Mouse (Mus musculus) liver, embryonic 14.5 days (tissue): Measurements from ENCODE around the gene Acvr1. TPM values are rescaled to one million over a fixed set of nuclear protein-coding genes. Genes with fewer than 3 reads are reported as not detected.

Experiments
- ATAC-seq: fragments of 200-750 bp; cut with Nextera tagmentation; 2 replicates; pipeline ENCODE4 v1.8.0; 2017; ENCODE audit warnings: moderate number of reproducible peaks, mild to moderate bottlenecking, moderate library complexity; ENCODE audit not compliant: insufficient read depth
- DNase-seq, 3 experiments: peaks; one replicate each; pipeline ENCODE4 v3.0.0-alpha.2; 2012 to 2013; ENCODE audit warnings: low read depth in 3 of 3, low spot score in 3 of 3
- H3K27ac ChIP-seq: fragments of 300-500 bp; sonication (generic); 2 replicates; pipeline ENCODE4 v1.5.1; 2014; ENCODE audit warnings: moderate library complexity, mild to moderate bottlenecking, control low read depth, inconsistent platforms
- H3K27me3 ChIP-seq: fragments of 300-500 bp; sonication (generic); 2 replicates; pipeline ENCODE4 v1.6.1; 2014; ENCODE audit warnings: mild to moderate bottlenecking, low read length, moderate library complexity; ENCODE audit not compliant: control insufficient read depth, insufficient read depth
- H3K36me3 ChIP-seq: fragments of 300-500 bp; sonication (generic); replicated peaks from 2 replicates; pipeline ENCODE4 v1.6.1; 2014; ENCODE audit warnings: low read depth; ENCODE audit not compliant: control insufficient read depth, insufficient read depth
- H3K4me1 ChIP-seq, 2 experiments: fragments of 200-500 bp in 1 of 2; fragments of 300-500 bp in 1 of 2; sonication (generic) in 1 of 2; replicated peaks; 2 replicates each; pipeline ENCODE4 v1.6.1; 2012 to 2014; ENCODE audit warnings: antibody characterized with exemption in 1 of 2, inconsistent platforms in 1 of 2, low read length in 1 of 2; ENCODE audit not compliant: control insufficient read depth in 2 of 2, insufficient read depth in 2 of 2
- H3K4me2 ChIP-seq: fragments of 300-500 bp; sonication (generic); 2 replicates; pipeline ENCODE4 v1.6.1; 2014; ENCODE audit warnings: low read depth, mild to moderate bottlenecking, control low read depth, moderate library complexity
- H3K4me3 ChIP-seq, 2 experiments: fragments of 200-500 bp in 1 of 2; fragments of 300-500 bp in 1 of 2; sonication (generic) in 1 of 2; 2 replicates each; pipeline ENCODE4 v1.5.1; 2012 to 2014; ENCODE audit warnings: low read depth in 2 of 2, low read length in 2 of 2, mild to moderate bottlenecking in 2 of 2, control low read depth in 1 of 2, inconsistent platforms in 1 of 2, moderate library complexity in 1 of 2; ENCODE audit not compliant: insufficient read depth in 1 of 2
- H3K9ac ChIP-seq: fragments of 300-500 bp; sonication (generic); replicated peaks from 2 replicates; pipeline ENCODE4 v1.6.1; 2014; ENCODE audit warnings: mild to moderate bottlenecking, control low read depth, moderate library complexity
- H3K9me3 ChIP-seq: fragments of 300-500 bp; sonication (generic); 2 replicates; pipeline ENCODE4 v1.6.1; 2016; ENCODE audit warnings: low read length, mixed read lengths; ENCODE audit not compliant: control insufficient read depth
- CTCF ChIP-seq: IDR thresholded peaks from 2 replicates; pipeline ENCODE4 v1.5.1; 2016; ENCODE audit warnings: antibody characterized with exemption, low read depth, control low read depth
- EP300 ChIP-seq: IDR thresholded peaks from 2 replicates; pipeline ENCODE4 v1.6.1; 2016; ENCODE audit warnings: antibody characterized with exemption, low read depth
- WGBS: fragments of 180-500 bp; shearing (Covaris S2); extraction: QIAGEN DNeasy Blood & Tissue Kit; methylation state at CpG from one replicate; pipeline ENCODE4 v1.1.7; 2014; ENCODE audit not compliant: insufficient replicate concordance; 5-methylcytosine and 5-hydroxymethylcytosine counted together
- polyA plus RNA-seq, 2 experiments: library from polyadenylated mRNA; depleted of rRNA in 1 of 2; stranded (reverse) in 1 of 2; unstranded in 1 of 2; fragments of >200 nt; fragmentation: Nextera tagmentation in 1 of 2; extraction: Ambion mirVana in 1 of 2; gene quantifications; 2 replicates each; pipeline versions ENCODE4 v1.2.1 to v1.2.3; 2012 to 2014

Gene Acvr1
- polyA plus RNA-seq (2012; rRNA removed) (3.0 and 3.3 TPM in 2 replicates), polyA plus RNA-seq (2014; fragmentation: Nextera tagmentation; extraction: Ambion mirVana) (2.0 and 2.7 TPM in 2 replicates)

DNA sequence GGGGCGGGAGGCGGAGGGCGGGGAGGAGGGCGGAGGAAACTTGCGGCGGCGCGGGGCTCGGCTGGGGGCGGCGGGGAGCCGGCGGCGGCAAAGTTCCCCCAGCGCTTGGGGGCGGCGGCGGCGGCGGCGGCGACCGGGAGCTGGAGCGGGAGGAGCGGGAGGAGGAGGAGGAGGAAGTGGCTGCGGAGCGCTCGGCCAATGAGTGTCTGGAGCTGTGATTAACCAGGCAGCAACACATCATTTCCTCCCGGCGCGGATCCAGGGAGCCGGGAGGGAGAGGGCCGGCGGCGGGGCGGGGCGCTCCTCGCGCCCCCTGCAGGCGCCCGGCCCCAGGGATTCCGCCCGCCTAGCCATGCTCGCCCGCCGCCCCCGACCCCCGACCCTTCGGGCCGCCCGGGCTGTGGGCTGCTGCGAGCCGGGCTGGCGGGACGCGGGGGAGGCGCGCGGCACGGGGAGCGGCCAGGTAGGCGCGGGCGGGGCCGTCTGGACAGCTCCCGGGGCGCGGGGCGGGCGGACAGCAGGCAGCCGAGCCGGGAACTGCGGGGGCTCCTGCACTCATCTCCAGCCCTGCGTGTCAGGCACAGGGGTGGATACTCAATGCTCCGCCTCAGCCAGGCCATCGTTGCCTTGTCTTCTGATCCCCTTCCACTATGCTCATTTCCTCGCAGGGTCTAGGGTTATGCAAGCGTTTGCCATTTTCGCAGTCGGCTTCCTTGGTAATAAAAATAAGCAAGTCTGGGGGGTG, at the start of gene Acvr1, which contains the start of gene Upp2:
Gene Acvr1 (minus strand): TSS at position 92 of the 745 bp plus-strand sequence.
Gene Upp2 (plus strand): TSS at position 233 of the 745 bp plus-strand sequence.
- Histone ChIP-seq H3K9me3 (no peaks in the 10 kb centered on the region), H3K4me3 (peak within 1 kb of the TSS; percentile 54 to 70), H3K4me1 (peaks cover 0 to 7% of the 10 kb centered on the region in 2 experiments; a peak in 2 of 4 replicates), H3K36me3 (no peaks in the 10 kb centered on the region), H3K27me3 (peaks cover 24% of the 10 kb centered on the region), H3K4me2 (peak within 1 kb of the TSS; percentile 61), H3K27ac (no peak within 1 kb of the TSS), H3K9ac (peak within 1 kb of the TSS; percentile 37; the same call in 1 of the 2 replicates)
- WGBS, result 2% methylated on average over 50 of the region's 80 CpGs
- ATAC-seq (peak; percentile 81), DNase-seq (peak in 1 of 3 experiments; percentile 27)
- TF ChIP-seq EP300 (no peak), CTCF (no peak)

DNA sequence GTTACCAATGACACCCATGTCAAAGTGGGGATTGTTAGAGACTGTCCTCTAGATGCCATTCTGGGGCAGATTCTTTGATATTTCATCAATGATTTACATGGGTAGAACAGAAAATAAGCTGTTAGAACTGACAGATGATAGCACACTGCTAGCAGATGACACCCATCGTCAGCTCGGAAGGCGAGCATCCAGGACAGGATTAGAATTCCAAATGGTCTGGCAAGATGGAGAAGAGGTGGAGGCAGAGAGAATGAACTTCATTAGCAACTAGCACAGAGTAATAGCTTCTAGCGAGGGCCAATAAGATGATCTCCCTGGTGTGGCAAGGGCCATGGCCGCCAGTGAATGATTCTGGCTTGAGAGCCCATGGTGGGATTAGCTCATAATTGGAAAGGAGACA, 48.8 kb upstream of the Acvr1 start:
- no peak overlapping the region for H3K4me2 ChIP-seq
- H3K9ac ChIP-seq, result no peak overlapping the region
- TF ChIP-seq EP300, result no peak
- TF ChIP-seq CTCF, result no peak
- H3K27ac ChIP-seq, result no peak overlapping the region
- H3K27me3 ChIP-seq, result no peaks in the 10 kb centered on the region
- DNase-seq (no peak), ATAC-seq (no peak)
- H3K36me3 ChIP-seq, result no peaks in the 10 kb centered on the region
- H3K4me3 ChIP-seq, result no peak overlapping the region
- H3K4me1 ChIP-seq, result no peaks in the 10 kb centered on the region
- WGBS, result 63% methylated on average over 5 of the region's 5 CpGs
- H3K9me3 ChIP-seq, result no peaks in the 10 kb centered on the region

DNA sequence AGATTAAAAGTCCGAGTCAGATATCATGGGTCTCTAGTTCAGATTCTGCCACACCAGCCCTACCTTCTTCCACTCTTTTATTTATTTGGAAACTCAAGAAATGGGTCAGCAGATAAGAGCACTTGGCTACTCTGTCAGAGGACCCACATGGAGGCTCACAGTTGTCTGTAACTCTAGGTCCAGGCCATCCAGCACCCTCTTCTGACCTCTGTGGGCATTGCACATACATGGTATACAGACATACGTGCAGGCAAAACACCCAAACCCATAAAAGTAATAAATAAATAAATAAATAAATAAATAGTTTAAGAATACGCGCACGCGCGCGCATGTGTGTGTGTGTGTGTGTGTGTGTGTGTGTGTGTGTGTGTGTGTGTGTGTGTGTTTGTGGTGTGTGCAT, 47.9 kb upstream of the Acvr1 start:
- no peak overlapping the region for H3K4me3 ChIP-seq
- DNase-seq, result no peak
- H3K4me2 ChIP-seq, result no peak overlapping the region
- H3K9ac ChIP-seq, result no peak overlapping the region
- no peaks in the 10 kb centered on the region for H3K36me3 ChIP-seq
- no peak overlapping the region for H3K27ac ChIP-seq
- H3K4me1 ChIP-seq, result no peaks in the 10 kb centered on the region
- WGBS, result 76% methylated on average over 8 of the region's 8 CpGs
- no peaks in the 10 kb centered on the region for H3K9me3 ChIP-seq
- ATAC-seq, result no peak
- TF ChIP-seq EP300 (no peak), CTCF (no peak)
- no peaks in the 10 kb centered on the region for H3K27me3 ChIP-seq

GRCm38 (mm10) chr2:58613720-58614119, 46.8 kb upstream of the Acvr1 start:
- ATAC-seq, result no peak
- Histone ChIP-seq H3K27ac (no peak overlapping the region), H3K27me3 (no peaks in the 10 kb centered on the region), H3K36me3 (no peaks in the 10 kb centered on the region), H3K4me2 (no peak overlapping the region), H3K4me3 (no peak overlapping the region), H3K9me3 (no peaks in the 10 kb centered on the region), H3K9ac (no peak overlapping the region), H3K4me1 (no peaks in the 10 kb centered on the region)
- no peak for DNase-seq
- TF ChIP-seq EP300, result no peak
- WGBS, result 65% methylated on average over 3 of the region's 3 CpGs

DNA sequence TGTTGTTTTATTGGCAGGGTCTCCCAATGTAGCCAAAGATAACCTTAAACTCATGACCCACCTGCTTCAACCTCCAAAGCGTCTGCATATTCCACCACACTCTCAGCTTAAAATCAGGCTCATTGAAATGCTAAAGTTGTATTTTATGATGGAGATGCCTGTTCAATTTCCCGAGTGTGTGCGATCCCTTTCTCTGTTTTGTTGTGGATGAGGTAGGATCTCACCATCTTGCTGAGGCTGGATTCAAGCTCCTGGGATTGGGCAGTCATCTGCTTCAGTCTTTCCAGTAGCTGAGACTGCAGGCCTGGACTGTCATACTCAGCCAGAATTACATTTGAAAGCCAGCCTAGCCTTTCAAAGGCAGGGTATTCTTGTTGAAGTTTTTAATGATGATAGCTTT, 37.8 kb upstream of the Acvr1 start:
- DNase-seq (no peak), ATAC-seq (no peak)
- H3K4me1 ChIP-seq, result no peaks in the 10 kb centered on the region
- TF ChIP-seq CTCF (no peak), EP300 (no peak)
- H3K9ac ChIP-seq, result no peak overlapping the region
- no peaks in the 10 kb centered on the region for H3K27me3 ChIP-seq
- H3K36me3 ChIP-seq, result no peaks in the 10 kb centered on the region
- 56% methylated on average over 3 of the region's 3 CpGs for WGBS
- no peak overlapping the region for H3K4me2 ChIP-seq
- H3K9me3 ChIP-seq, result no peaks in the 10 kb centered on the region
- H3K27ac ChIP-seq, result no peak overlapping the region
- H3K4me3 ChIP-seq, result no peak overlapping the region
